Mouse (Mus musculus) gastrocnemius, postnatal 25 days (tissue): ENCODE data around the gene Mrps35. TPM values are rescaled to one million over a fixed set of nuclear protein-coding genes. Genes with fewer than 3 reads are reported as not detected.

Source experiments
- DNase-seq: peaks from one replicate; pipeline ENCODE4 v3.0.0; 2022
- total RNA-seq, 2 experiments: library from RNA; stranded (reverse); gene quantifications; 1 replicate in 1 of 2; 2 replicates in 1 of 2; pipeline ENCODE4 v1.2.3; 2021

Mrps35 gene
- total RNA-seq, 2 experiments from 2014 or later: 51.7 to 59.4 TPM

DNA sequence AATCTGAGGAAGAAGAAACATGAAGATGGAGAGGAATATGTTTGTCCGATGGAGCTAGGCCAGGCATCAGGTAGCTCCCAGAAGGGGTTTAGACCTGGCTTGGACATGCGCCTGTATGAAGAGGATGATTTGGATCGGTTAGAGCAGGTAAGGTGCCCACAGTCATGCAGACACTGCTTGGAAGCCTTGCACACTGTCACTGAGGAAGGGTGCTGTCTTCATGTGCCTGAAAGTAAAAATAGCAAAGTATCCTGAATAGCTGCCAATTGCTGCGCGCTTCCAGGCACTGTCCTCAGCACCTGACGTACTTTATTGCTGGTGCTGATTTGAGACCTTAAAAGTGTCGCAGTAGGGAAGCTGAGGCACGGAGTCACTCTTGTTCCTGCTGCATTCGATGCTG lies 13.0 kb upstream of the Mrps35 start:
- DNase-seq: no peak

DNA sequence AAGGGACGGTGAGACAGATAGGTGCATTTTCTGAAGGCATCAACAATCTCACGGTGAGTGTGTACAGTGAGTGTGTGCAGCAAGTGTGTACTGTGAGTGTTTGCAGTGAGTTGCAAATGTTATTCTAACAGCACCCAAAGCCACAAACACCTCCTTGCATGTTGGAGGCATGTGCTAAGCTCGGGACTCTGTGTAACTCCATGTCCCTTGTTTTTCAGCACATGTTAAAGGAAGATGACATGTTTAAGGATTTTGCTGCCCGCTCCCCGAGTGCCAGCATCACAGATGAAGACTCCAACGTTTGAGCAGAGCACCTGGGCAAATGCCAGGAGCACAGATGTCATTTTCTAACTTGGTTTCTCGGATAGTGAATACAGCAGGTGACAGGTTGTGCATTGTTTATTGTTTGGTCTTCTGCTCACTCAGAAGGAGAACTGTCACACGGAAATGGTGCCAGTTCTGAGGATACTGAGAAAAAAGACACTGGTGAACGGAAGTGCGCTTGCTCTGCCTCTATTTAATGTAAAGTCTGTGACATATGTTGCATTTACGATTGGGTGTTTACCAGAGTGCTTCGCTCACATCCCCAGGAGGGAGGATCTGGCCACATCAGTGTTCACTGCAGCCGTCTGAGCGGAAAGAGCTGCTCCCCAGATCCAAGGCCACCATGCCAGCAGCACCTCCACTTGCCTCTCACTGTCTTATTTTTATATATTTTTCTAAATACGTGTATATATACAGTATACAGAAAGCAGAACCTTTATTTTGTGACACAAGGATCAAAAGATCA lies 12.3 kb upstream of the Mrps35 start:
- DNase-seq: no peak

DNA sequence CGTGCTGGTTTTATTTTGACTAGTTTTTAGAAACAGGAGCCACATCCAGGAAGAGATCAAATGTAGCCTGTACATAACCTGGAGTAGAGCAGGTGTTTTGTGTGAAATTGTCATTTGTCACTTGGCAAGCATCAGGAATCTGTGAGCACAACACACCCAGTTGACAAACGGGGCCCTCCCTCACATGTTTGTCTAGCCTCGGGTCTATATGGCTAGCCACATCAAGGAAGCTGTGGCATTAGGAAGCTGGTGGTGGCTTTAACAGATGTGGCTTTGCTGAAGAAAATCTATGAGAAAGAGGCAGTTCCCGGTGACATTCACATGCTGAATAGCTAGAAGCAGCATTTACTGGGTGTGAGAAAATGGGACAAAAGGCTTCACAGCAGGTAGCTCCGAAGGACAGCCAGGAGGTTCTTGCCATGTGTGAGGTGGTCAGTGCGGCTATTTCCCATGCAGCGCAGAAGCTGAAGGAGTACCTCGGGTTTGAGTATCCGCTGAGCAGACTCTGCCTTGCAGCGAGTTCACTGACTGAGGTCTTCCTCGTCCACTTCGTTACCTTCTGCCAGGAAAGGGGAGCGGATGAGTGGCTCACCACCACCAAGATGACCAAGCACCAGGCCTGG lies 10.2 kb upstream of the Mrps35 start, which contains the start of gene Rep15:
TSS of gene Rep15 (plus strand) at position 282 of the 623 bp plus-strand sequence.
- no peak for DNase-seq

DNA sequence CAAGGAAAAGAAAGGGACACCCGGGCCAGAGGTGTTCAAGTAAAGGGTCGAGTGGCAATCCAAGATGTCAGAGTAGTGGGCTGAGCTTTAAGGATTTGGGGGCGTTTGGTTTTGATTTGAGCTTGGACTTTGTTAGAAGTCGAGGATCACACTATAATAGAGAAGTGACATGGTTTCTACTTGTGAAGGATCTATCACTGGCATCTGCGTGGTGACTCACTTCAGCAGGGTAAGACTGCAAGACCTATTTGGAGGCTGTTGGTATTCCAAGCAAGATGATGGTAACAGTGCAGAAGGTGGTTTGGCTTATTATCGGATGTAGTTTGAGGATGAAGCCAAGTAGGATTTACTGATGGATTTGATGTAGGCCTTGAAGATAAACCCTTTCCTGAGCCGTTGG lies 1.1 kb downstream of the Mrps35 start:
- no peak for DNase-seq

DNA sequence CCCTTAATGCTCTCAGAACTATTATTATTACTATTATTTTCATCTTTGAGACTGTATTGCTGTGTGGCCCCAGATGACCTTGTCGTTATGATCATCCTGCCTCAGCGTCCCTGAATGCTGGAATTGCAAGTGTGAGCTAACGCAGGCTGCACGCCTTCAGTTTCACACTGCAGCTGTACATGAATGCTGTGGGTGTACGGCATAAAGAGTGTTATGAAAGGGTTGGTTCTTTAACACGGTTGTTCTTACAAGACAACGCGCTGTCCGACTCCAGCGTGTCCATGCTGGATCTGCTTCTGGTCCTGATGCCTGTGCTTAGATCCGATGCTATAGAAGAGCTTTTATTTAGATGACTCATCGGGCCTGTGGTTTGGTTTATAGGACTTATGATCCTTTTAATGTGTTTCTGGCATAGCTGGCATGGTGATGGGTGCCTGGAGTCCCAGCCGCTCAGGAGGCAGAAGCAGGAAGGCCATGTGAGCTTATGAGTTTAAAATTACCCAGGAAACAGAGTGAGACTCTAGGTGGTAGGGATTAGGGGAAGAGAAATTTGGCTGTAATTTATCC lies 6.8 kb downstream of the Mrps35 start:
- no peak for DNase-seq

DNA sequence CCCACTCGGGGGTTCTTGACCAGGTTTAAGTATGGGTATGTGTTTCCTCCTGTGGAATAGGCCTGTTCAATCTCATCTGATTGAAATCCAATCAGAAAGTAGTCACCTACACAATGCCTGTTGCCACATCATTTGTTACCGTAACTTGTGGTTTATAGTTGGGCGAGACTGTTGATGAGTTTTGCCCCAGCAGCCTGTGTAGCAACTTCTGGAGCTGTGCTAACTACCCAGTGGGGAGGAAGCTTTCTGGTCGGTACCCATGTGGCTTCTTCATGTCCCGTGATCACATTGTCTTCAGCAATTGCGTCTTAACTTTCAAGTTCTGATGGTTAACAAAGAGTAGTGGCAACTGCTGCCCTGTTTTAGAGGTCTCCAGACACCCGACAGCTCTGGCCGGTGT lies 9.1 kb downstream of the Mrps35 start:
- no peak for DNase-seq

DNA sequence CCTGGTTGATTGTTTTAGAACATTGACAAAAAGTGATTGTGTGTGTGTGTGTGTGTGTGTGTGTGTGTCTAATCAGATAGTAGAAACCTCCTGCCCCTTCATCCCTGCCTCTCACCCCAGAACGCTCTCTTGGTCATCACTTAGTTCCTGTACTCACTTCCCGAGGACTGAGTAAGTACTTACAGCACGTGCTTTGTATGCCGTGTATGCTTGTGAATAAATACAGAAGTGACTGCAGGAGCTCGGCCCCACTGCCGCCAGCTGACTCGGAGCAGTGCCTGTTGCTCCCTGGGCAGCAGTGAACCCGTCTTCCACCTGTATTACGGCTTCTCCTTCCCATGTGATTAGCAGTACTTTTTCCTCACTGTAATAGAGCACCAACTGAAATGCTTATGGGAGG lies 9.9 kb downstream of the Mrps35 start:
- no peak for DNase-seq

DNA sequence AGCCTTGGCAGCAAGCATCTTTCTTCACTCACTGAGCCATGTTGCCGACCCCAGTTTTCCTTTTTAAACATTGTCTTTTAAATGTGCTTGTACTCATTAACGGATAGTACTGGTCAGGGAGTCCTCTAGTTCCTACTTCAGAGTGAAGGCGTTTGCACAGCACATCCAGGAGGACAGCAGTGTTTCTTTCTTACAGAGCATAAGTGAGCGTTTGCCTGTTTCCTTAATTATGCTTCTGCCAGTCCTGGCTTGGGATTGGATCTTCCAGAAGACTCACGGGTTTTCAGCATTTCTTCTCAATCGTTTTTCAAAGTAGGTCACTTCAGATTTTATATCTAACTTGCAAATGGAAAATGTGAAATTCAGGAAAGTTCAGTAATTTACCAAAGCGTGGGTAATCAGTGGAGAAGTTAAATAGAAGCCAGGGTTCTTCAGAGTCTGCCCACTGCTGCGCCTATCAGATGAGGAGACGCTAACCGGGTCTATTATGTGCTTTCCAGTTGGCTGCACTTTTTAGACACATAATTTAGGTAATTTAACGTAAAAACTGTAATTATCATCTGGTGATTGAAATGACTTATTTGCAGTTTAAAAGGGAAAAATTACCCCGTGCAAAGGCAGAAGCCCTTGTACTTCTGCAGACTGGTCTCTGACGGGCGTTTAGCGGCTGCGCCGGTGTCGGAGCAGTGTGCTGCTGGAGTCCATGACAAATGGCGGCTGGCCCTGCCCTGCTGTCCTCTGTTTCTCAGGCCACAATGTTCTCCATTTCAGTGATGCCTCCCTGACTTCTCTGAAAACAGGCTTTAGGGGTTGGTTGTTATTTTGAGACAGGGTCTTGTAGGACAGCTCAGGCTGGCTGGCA lies 11.5 kb downstream of the Mrps35 start:
- no peak for DNase-seq

DNA sequence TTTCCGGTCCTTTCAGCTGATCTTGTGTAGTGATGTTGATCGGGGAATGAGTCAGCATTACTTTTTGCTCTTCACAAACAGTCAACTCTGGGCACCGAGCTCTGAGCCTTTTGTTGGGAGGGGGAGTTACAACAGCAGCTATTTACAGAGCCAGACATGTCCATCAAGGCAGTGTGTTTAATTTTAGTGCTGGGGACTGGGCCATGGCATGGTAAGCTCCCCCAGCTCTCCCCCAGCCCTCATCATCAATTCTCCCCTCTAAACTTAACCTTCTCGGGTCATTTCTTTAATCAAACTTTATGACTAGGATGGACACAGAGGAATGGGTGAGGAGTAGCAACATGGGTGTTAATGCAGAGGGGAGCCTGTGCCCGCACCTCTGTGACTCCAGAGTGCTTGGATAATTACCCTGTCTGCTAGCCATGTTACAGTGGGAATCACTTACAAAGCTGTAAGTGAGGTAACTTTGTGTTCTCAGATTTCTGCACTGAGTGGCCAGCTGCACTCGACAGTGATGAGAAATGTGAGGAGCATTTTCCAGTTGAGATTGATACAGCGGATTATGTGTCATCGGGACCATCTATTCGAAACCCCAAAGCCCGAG lies 12.9 kb downstream of the Mrps35 start:
- DNase-seq: no peak

DNA sequence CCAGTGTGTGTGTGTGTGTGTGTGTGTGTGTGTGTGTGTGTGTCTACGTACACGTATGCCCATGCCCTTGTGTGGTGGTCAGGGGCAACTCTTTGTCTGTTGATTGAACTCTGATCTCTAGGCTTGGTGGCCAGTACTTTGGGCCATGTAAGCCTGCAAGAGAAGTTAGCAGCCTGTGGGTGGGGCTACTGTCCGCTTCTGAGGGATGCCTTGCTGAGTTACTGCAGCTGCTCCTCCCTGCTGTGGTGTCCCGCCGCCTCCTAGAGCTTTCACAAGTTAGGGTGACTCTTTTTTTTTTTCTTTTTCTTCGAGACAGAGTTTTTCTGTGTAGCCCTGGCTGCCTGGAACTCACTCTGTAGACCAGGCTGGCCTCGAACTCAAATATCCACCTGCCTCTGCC lies 16.8 kb downstream of the Mrps35 start:
- DNase-seq: no peak

DNA sequence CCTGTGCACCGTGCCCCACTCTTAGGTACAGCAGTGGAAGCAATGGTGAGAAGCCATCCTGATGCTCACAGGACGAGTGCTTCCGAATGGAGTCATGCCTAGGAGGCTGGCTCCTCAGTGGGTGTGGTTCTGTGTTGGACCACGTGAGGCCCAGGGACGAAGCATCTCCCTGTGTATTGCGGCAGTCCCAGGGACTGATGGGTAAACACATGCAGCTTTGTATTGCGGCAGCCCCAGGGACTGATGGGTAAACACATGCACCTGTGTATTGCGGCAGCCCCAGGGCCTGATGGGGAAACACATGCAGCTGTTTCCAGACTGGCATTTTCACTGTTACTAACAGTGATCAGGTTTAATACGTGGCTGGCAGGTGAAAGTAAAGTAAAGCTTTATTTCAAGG lies 19.1 kb downstream of the Mrps35 start:
- DNase-seq: no peak

DNA sequence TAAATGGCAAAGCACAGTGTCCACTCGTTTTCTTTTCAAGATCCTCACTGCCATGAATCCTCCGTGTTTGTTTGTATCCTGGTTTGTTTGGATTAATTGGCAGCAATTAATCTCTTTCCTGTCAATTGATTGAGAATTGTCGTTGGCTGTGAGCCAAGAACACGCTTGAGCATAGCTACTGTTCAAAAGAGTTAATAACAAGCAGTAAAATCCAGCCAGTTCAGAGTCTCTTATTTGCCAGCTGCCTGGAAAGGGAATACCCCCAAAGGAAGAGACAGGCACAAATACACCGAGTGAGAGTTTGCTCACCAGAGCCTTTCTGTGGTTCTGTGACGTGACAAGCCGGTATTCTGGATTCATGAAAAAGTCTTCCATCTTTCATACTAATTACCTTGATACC lies 19.5 kb downstream of the Mrps35 start:
- no peak for DNase-seq

DNA sequence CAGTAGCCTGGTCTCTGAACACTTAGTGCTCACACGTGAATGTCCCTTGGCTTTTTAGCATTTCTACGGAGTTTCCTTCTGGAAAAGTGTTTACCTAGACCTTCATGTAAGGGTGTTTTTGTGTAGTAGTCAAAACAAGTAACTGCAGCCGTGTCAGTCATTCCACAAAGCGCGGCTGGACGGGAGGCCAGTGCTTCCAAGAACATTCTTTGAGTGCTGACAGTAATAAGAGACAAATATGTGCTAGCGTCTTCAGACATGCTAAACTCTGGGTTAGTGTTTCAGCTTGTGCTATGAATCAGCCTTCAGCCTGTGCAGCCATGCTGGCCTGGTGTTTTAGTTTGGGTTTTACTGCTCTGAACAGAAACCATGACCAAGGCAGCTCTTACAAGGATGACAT lies 20.1 kb downstream of the Mrps35 start:
- peak; percentile 30 for DNase-seq

DNA sequence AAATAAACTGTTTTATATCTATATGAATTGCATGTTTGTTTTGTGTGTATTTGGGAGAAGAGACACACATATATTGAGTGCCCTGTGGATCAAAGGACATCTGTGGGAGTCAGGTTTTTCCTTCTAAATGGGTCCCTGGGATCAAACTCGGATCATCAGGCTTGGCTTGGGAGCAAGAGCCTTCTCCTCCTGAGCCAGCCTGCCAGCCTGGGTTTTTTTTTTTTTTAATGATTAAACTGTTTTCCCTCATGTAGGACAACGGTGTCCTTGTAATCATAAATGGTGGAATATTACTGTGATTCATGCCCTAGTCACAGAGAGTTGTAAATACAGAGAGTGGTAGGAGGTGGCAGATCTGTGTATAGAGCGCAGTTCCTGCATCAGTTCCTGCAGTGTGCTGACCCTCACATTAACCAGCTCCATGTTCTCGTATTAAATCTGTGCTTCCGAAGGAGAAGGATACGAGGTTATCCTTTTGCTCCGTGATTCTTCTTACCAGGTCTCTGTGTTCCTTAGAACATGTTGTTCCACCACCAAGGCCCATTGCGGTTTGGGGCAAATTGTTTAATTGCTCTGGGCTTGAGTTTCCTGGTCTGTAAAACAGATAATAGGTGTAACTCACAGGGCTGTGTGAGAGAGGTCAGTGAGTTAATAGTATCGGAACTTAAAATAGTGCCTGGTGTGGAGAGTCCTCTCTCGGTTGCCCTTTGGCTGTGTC lies 21.8 kb downstream of the Mrps35 start:
- no peak for DNase-seq

DNA sequence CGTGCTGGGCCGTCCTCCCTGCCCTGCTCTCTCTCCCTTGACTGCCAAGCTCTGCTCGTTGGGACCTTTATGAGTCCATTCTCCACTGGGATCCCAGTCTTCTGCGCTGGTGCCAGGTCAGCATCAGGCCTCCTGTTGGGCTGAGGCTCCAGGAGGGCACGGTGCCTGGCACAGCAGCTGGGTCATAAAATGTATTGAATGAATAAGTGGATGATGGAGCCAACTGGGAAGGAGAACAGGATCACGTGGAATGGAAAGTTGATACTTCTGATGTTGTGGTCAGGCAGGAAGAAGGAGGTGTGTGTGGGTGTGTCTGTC lies 22.3 kb downstream of the Mrps35 start:
- DNase-seq: peak; percentile 83

DNA sequence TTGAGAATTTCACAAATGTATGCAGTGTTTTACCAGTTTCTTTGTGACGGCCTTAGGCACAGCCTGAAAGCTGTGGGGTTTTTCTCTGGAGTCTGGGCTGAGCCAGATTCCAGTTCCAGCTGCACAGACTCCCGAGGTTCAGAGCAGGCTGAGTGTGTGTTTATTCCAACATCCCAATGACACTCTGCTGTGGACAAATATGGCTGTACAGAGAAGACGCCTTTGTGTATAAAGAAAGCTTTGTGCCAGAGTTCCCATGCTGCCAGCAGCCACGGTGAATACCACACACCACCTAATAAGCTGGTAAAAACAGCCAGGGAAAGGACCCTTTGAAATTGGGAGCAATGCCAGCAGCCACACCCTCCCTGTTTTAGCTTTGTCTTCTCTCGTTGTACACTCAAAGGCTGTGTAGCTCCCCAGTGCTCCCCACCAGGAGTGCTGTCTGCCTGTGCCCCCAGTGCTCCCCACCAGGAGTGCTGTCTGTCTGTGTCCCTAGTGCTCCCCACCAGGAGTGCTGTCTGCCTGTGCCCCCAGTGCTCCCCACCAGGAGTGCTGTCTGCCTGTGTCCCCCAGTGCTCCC lies 33.3 kb downstream of the Mrps35 start:
- DNase-seq: no peak

DNA sequence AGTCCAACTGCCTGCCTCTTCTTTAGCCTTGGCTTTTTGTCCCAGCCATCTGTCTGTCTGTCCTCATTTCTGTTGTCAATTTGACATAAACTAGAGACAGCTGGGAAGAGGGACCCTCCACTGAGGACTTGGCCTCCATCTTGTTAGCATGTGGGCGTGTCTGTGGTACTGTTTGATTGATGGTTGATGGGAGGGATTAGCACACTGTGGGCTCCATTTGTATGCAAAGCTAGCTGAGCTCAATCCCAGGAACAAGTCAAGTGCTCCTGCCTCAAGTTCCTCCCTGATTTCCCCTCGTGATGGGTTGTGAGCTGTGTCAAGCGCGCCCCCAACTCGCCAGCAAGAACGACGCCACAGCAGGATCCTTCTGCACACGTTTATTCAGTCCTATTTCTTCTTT lies 34.3 kb downstream of the Mrps35 start:
- no peak for DNase-seq

DNA sequence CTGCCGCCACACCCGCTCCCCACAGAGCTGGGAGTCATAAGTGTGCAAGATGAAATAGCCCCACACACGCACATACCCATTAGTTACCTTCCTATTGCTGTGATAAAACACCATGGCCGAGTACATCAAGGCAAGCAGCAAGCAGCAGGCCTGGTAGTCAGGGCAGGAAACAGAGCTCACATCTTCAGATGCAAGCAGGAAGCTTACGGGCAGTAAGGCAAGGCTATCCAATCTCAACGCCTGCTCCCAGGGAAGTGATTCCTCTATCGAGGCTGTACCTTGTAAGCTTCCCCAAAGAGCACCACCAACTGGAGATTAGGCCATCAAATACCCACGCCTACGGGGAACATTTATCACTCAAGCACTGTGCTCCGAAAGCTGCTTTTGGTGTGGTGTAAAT lies 37.4 kb downstream of the Mrps35 start:
- no peak for DNase-seq

DNA sequence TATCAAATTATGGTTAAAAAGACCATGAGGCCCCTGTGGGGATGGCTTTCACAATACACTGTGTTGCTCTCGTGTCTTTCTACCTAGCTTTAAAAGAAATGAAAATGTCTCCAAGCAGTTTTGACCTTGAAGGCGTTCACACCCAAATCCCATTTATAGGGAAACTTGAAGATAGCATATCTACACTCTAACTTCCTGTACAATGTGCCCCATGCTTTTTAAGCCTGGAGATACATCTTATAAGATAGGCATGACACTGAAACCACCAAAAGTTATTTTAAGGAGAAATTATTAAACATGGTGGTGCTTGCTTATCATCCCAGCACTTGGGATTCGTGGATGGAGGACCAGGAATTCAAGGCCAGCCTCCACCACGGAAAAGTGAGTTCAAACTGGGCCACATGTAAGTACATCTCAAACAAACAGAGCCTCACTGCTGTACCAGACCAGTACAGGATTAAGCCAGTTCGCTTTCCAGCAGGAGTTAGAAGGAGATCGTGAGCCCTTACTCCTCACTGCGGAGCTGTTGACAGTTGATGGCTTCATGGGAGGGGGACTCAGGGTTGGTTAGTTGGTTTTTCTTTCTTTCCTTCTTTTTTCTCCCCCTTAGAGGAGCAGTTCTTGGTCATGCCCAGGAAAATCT lies 43.0 kb downstream of the Mrps35 start:
- no peak for DNase-seq

DNA sequence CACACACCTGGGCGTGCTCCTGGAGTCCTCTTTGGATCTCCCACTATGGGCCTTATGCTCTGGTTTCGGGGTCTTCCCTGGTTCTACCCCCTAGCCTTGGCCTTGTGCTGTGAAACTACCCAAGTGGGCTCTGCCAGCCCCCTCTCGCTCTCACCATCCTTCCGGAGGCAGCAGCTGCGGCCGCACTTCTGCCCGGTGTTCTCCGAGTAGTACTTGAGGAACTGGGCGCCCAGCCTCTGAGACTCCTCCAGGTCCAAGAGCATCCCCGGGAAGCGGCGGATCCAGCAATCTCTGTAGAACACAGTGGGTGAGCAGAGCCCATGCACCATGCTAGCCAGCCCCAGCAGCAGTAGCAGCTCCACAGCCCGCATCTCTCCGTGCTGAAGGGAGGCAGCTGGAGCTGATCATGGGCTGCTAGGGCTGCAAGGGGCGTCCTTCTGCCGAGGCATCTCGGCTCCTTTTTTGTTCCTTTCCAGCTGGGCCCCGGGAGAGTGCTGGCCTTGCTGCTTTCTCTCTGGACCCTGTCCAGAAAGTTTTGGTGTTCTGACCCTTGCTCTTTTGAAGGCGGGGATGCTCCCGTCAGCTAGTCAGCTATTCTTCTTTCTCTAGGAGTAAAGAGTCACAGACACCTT lies 44.1 kb downstream of the Mrps35 start, which contains the start of gene Mansc4:
TSS of gene Mansc4 (minus strand) at position 439 of the 632 bp plus-strand sequence.
- DNase-seq: no peak
